Comparison of ENCODE assay signal across 8 mouse cellular contexts in the genomic region with DNA sequence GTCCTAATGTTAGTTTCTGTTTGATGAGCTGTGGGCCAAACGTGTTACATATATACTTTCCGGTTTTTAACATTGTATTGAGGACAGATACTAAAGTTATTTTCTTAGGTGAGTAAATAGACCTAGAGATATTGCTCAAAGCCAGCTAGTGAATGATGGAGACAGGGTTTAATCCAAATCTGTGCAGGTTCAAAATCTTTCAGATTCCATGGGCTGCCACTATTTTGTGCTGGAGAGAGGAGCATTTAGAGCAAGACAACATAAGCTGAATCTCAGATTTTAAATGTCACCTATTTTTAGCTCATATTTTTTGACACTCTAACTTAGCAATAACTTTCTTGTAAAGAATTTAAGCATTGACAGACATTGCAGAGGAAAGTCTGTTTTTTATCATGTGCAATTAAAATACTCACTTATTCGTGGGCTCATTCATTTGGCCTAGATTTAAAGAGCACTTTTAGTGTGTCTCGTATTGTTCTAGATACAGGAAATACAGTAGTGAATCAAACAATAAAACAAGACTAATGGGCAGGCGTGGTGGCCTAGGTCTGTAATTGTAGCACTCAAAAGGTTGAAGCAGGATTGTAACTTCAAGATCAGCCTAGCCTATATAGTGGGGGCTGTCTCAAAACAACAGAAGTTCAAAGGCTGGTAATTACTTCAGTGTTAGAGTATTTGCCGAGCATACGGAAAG. TPM values are rescaled to one million over a fixed set of nuclear protein-coding genes. Genes with fewer than 3 reads are reported as not detected.
DNase-seq lines count a peak whose midpoint lies in the region; ATAC-seq and TF ChIP-seq lines count a peak whose summit lies in the region.

No protein-coding gene starts in this region.

- peaks cover 4% of the 10 kb centered on the region for H3K4me1 ChIP-seq in heart, adult 2 months (ENCODE audit: control insufficient read depth, insufficient read depth, low read length)
- peaks cover 52% of the 10 kb centered on the region for H3K4me1 ChIP-seq in forebrain, embryonic 13.5 days
- H3K4me1 ChIP-seq in liver, embryonic 13.5 days (replicated peaks) = peaks cover 54% of the 10 kb centered on the region

- no peak for TF ChIP-seq EP300 in heart, adult 2 months (IDR thresholded peaks at IDR 0.05; ENCODE audit: insufficient read depth, low read depth, low read length)

- H3K9me3 ChIP-seq in forebrain, embryonic 13.5 days (replicated peaks) = no peaks in the 10 kb centered on the region
- H3K9me3 ChIP-seq in liver, embryonic 13.5 days (replicated peaks) = no peaks in the 10 kb centered on the region

- intact Hi-C loops in heart, adult 2 months (cut with DNase I) = loop anchor here (1.0 kb wide), 1 partner anchor 14 kb away; no protein-coding TSS in a partner anchor

- peak overlapping the region; percentile 92 for H3K27ac ChIP-seq in heart, adult 2 months
- peak overlapping the region; percentile 92 for H3K27ac ChIP-seq in forebrain, embryonic 13.5 days
- H3K27ac ChIP-seq in liver, embryonic 13.5 days = peak overlapping the region; percentile 95

- no peak for ATAC-seq in forebrain, embryonic 13.5 days
- no peak for ATAC-seq in liver, embryonic 13.5 days (ENCODE audit: low read depth)

- H3K9ac ChIP-seq in heart, adult 2 months (ENCODE audit: low read depth, low read length) = peak overlapping the region; percentile 83; the same call in 1 of the 2 replicates
- H3K9ac ChIP-seq in forebrain, embryonic 13.5 days = peak overlapping the region; percentile 93; the same call in 1 of the 2 replicates
- H3K9ac ChIP-seq in liver, embryonic 13.5 days = peak overlapping the region; percentile 90

- no peak for DNase-seq in heart, adult 2 months
- DNase-seq in heart, adult 11 months = no peak
- DNase-seq in A20 (ENCODE audit: low read depth, low spot score) = peak; percentile 53
- DNase-seq in liver, embryonic 13.5 days = no peak
- DNase-seq in urinary bladder, postnatal 36 days (ENCODE audit: low spot score in 2 of 2) = no peak
- no peak for DNase-seq in right cerebral cortex, postnatal 25 days
- DNase-seq in retina, postnatal 1 day = no peak

- TF ChIP-seq POLR2A in heart, adult 2 months (IDR thresholded peaks at IDR 0.05; ENCODE audit: insufficient read depth, low read depth, low read length) = no peak

- H3K4me3 ChIP-seq in heart, adult 2 months = peak overlapping the region; percentile 81
- peak overlapping the region; percentile 99 for H3K4me3 ChIP-seq in forebrain, embryonic 13.5 days
- peak overlapping the region; percentile 88 for H3K4me3 ChIP-seq in liver, embryonic 13.5 days (replicated peaks)

- H3K79me2 ChIP-seq in heart, adult 2 months (replicated peaks; ENCODE audit: control insufficient read depth, insufficient read depth, low read length) = peaks cover 3% of the 10 kb centered on the region

- TF ChIP-seq CTCF in heart, adult 2 months (IDR thresholded peaks at IDR 0.05) = no peak

- H3K4me2 ChIP-seq in forebrain, embryonic 13.5 days = peak overlapping the region; percentile 91
- peak overlapping the region; percentile 80 for H3K4me2 ChIP-seq in liver, embryonic 13.5 days

- H3K27me3 ChIP-seq in heart, adult 2 months (ENCODE audit: control insufficient read depth, insufficient read depth, low read length) = no peaks in the 10 kb centered on the region
- H3K27me3 ChIP-seq in forebrain, embryonic 13.5 days = no peaks in the 10 kb centered on the region
- H3K27me3 ChIP-seq in liver, embryonic 13.5 days = no peaks in the 10 kb centered on the region

- 32% methylated on average over 7 of the region's 7 CpGs for WGBS in heart, adult 2 months
- WGBS in forebrain, embryonic 13.5 days = 56% methylated on average over 7 of the region's 7 CpGs
- 48% methylated on average over 7 of the region's 7 CpGs for WGBS in liver, embryonic 13.5 days (ENCODE audit: insufficient replicate concordance)

- H3K36me3 ChIP-seq in heart, adult 2 months (ENCODE audit: control insufficient read depth, insufficient read depth, low read length) = peaks cover 9% of the 10 kb centered on the region; the same call in 1 of the 2 replicates
- H3K36me3 ChIP-seq in forebrain, embryonic 13.5 days (ENCODE audit: poor library complexity, severe bottlenecking) = peaks cover 15% of the 10 kb centered on the region
- H3K36me3 ChIP-seq in liver, embryonic 13.5 days = peaks cover 7% of the 10 kb centered on the region; the same call in 1 of the 2 replicates

RNA-seq across cellular contexts. Expression of a gene that starts 0.7 kb away (rescaled TPM):
- total RNA-seq in heart, adult 2 months (2021) = 10 to 100 TPM; 29.5 to 32.1 TPM
- polyA plus RNA-seq in heart, adult 2 months (2012; rRNA removed) = 12.2 and 13.1 TPM in 2 replicates
- polyA plus RNA-seq in forebrain, embryonic 13.5 days (2015; fragmentation: Nextera tagmentation; extraction: Ambion mirVana) = 24.9 and 29.4 TPM in 2 replicates
- 9.8 and 12.3 TPM in 2 replicates for polyA plus RNA-seq in liver, embryonic 13.5 days (2015; fragmentation: Nextera tagmentation; extraction: Ambion mirVana)

RNA-seq across cellular contexts. Expression of a gene that starts 0.9 kb away (rescaled TPM):
- total RNA-seq in heart, adult 2 months (2021) = 10 to 100 TPM; 46.5 to 52.5 TPM
- polyA plus RNA-seq in heart, adult 2 months (2012; rRNA removed) = 71.9 and 91.9 TPM in 2 replicates
- polyA plus RNA-seq in forebrain, embryonic 13.5 days (2015; fragmentation: Nextera tagmentation; extraction: Ambion mirVana) = 62.7 and 64.1 TPM in 2 replicates
- 29.6 and 29.8 TPM in 2 replicates for polyA plus RNA-seq in liver, embryonic 13.5 days (2015; fragmentation: Nextera tagmentation; extraction: Ambion mirVana)

RNA-seq across cellular contexts. Expression of a gene that starts 15.1 kb away (rescaled TPM):
- total RNA-seq in heart, adult 2 months (2021) = 100 to 1,000 TPM; 173 to 209 TPM
- 74.7 and 141 TPM in 2 replicates for polyA plus RNA-seq in heart, adult 2 months (2012; rRNA removed)
- polyA plus RNA-seq in forebrain, embryonic 13.5 days (2015; fragmentation: Nextera tagmentation; extraction: Ambion mirVana) = 61.8 and 73.0 TPM in 2 replicates
- polyA plus RNA-seq in liver, embryonic 13.5 days (2015; fragmentation: Nextera tagmentation; extraction: Ambion mirVana) = 33.6 and 42.8 TPM in 2 replicates

RNA-seq across cellular contexts. Expression of a gene that starts 44.2 kb away (rescaled TPM):
- under 1 TPM; 0.65 to 0.75 TPM for total RNA-seq in heart, adult 2 months (2021)
- 0.37 and 0.88 TPM in 2 replicates for polyA plus RNA-seq in heart, adult 2 months (2012; rRNA removed)
- polyA plus RNA-seq in forebrain, embryonic 13.5 days (2015; fragmentation: Nextera tagmentation; extraction: Ambion mirVana) = 0.18 and 0.35 TPM in 2 replicates
- polyA plus RNA-seq in liver, embryonic 13.5 days (2015; fragmentation: Nextera tagmentation; extraction: Ambion mirVana) = 0.06 TPM in 1 of 2 replicates, not detected in the other

RNA-seq across cellular contexts. Expression of a gene that starts 53.3 kb away (rescaled TPM):
- under 1 TPM; 0.70 to 0.75 TPM for total RNA-seq in heart, adult 2 months (2021)
- polyA plus RNA-seq in heart, adult 2 months (2012; rRNA removed) = 0.26 and 0.80 TPM in 2 replicates
- 1.3 and 1.6 TPM in 2 replicates for polyA plus RNA-seq in forebrain, embryonic 13.5 days (2015; fragmentation: Nextera tagmentation; extraction: Ambion mirVana)
- 0.44 and 0.65 TPM in 2 replicates for polyA plus RNA-seq in liver, embryonic 13.5 days (2015; fragmentation: Nextera tagmentation; extraction: Ambion mirVana)
